Mouse (Mus musculus) C2C12 (cell line): ENCODE results near the gene Gfap.

Experiments used
- CEBPB ChIP-seq: IDR thresholded peaks from one replicate; pipeline ENCODE4 v1.6.1; 2011; ENCODE audit warnings: low read depth, mild to moderate bottlenecking, control low read depth, moderate library complexity
- CTCF ChIP-seq: IDR thresholded peaks from one replicate; pipeline ENCODE4 v1.5.1; 2011; ENCODE audit not compliant: control insufficient read depth, insufficient read depth, insufficient read length
- MAX ChIP-seq: IDR thresholded peaks from one replicate; pipeline ENCODE4 v1.6.1; 2011; ENCODE audit warnings: mild to moderate bottlenecking, control low read depth
- MYOD1 ChIP-seq: IDR thresholded peaks from one replicate; pipeline ENCODE4 v1.6.1; 2011; ENCODE audit warnings: low read depth; ENCODE audit not compliant: control insufficient read depth, insufficient read length
- MYOG ChIP-seq: IDR thresholded peaks from one replicate; pipeline ENCODE4 v1.6.1; 2011; ENCODE audit not compliant: control insufficient read depth, insufficient read length; ENCODE audit errors: extremely low read depth
- USF1 ChIP-seq: IDR thresholded peaks from one replicate; pipeline ENCODE4 v1.6.1; 2011; ENCODE audit warnings: low read depth, mild to moderate bottlenecking, control low read depth, moderate library complexity

DNA sequence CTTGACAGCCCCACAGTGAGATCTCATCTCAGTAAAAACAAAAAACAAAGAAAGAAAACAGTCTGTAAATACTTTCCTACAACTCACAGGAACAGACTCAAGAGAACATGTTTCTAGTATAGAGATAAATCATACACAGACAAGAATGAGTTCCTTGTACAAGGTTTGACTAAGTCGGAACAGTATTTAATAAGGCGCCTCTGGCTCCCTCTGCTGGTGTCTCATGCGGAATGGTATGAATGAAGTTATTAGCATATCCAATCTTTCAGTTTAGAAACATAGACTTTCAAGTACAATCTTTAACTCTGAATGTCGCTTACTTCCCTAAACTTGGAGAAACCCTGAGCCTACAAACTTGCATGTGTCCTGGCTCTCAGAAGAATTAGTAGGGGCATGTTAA is 36.4 kb downstream of the Gfap start:
- TF ChIP-seq USF1 (no peak), MAX (no peak), CTCF (no peak), MYOG (no peak), CEBPB (no peak), MYOD1 (no peak)
